Mouse (Mus musculus) lung, postnatal 0 days (tissue): Measurements from ENCODE around the gene Mxra7.

Source experiments
- CTCF ChIP-seq: IDR thresholded peaks from 2 replicates; pipeline ENCODE4 v1.5.1; 2016; ENCODE audit warnings: antibody characterized with exemption, mild to moderate bottlenecking
- EP300 ChIP-seq: IDR thresholded peaks from 2 replicates; pipeline ENCODE4 v1.6.1; 2016; ENCODE audit warnings: antibody characterized with exemption, mild to moderate bottlenecking, control low read depth

DNA sequence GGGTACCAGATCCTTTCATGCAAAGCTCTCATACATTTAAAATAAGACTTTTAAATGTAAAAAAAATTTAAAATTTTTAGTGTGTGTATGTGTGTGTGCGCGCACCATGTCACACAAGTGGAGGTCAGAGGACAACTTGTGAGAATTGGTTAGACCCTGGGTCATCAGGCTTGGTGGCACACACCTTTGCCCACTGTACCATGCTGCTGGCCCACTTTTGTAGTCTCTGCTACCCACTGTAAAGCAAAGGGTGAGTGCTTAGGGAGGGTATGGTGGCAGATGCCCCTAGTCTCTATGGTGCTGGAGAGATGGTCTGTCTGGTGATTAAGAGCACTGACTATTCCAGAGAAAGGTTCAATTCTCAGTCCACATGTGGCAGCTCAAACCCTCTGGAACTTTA, 4.6 kb downstream of the Mxra7 start:
- no peak for TF ChIP-seq EP300
- TF ChIP-seq CTCF: no peak
